Mouse (Mus musculus) heart, adult 2 months (tissue): ENCODE results near the gene Podxl2. TPM values are rescaled to one million over a fixed set of nuclear protein-coding genes. Genes with fewer than 3 reads are reported as not detected.
A peak's percentile ranks its signal among the peaks of the same experiment; 100 is the strongest.

Source experiments
- DNase-seq, 2 experiments: peaks; one replicate each; pipeline ENCODE4 v3.0.0; 2021
- H3K27ac ChIP-seq: fragments of 200-600 bp; 2 replicates; pipeline ENCODE4 v1.8.1; 2022
- H3K27me3 ChIP-seq: fragments of 200-500 bp; 2 replicates; pipeline ENCODE4 v1.6.1; 2012; ENCODE audit warnings: mild to moderate bottlenecking, low read length, inconsistent platforms, mixed read lengths; ENCODE audit not compliant: control insufficient read depth, insufficient read depth
- H3K36me3 ChIP-seq: fragments of 200-500 bp; 2 replicates; pipeline ENCODE4 v1.6.1; 2012; ENCODE audit warnings: low read length, inconsistent platforms; ENCODE audit not compliant: control insufficient read depth, insufficient read depth
- H3K4me1 ChIP-seq: fragments of 200-500 bp; 2 replicates; pipeline ENCODE4 v1.6.1; 2011; ENCODE audit warnings: low read length; ENCODE audit not compliant: control insufficient read depth, insufficient read depth
- H3K4me3 ChIP-seq: fragments of 200-600 bp; 2 replicates; pipeline ENCODE4 v1.8.1; 2022
- H3K79me2 ChIP-seq: fragments of 200-500 bp; replicated peaks from 2 replicates; pipeline ENCODE4 v1.6.1; 2012; ENCODE audit warnings: mild to moderate bottlenecking, inconsistent platforms, low read length, moderate library complexity, mixed read lengths; ENCODE audit not compliant: control insufficient read depth, insufficient read depth
- H3K9ac ChIP-seq: fragments of 200-500 bp; 2 replicates; pipeline ENCODE4 v1.6.1; 2012; ENCODE audit warnings: low read depth, mild to moderate bottlenecking, control low read depth, inconsistent platforms, low read length, mixed read lengths
- CTCF ChIP-seq: fragments of 200-600 bp; IDR thresholded peaks from 2 replicates; pipeline ENCODE4 v1.8.1; 2022; ENCODE audit warnings: antibody characterized with exemption, mild to moderate bottlenecking, moderate library complexity
- EP300 ChIP-seq: fragments of 200-500 bp; IDR thresholded peaks from 2 replicates; pipeline ENCODE4 v1.6.1; 2011; ENCODE audit warnings: low read depth, low read length, control low read depth; ENCODE audit not compliant: insufficient read depth
- POLR2A ChIP-seq: fragments of 200-500 bp; IDR thresholded peaks from 2 replicates; pipeline ENCODE4 v1.6.1; 2011; ENCODE audit warnings: mild to moderate bottlenecking, low read depth, low read length, control low read depth; ENCODE audit not compliant: insufficient read depth
- WGBS: fragments of 180-500 bp; shearing (Covaris S2); methylation state at CpG from one replicate; pipeline ENCODE4 v1.1.7; 2018; 5-methylcytosine and 5-hydroxymethylcytosine counted together
- intact Hi-C: fragments of 180-260 bp; cut with DNase I; formaldehyde crosslinking; loops from one replicate; pipeline ENCODE4 v1.15.1; 2025
- polyA plus RNA-seq: library from polyadenylated mRNA; depleted of rRNA; stranded (reverse); fragments of >200 nt; gene quantifications from 2 replicates; pipeline ENCODE4 v1.2.3, GENCODE M21; 2012
- total RNA-seq, 2 experiments: library from RNA; stranded (reverse); gene quantifications; 2 replicates each; pipeline ENCODE4 v1.2.3; 2021

Podxl2 gene
- total and polyA plus RNA-seq, 3 experiments: 13.1 to 26.2 (median 15.9) TPM

DNA sequence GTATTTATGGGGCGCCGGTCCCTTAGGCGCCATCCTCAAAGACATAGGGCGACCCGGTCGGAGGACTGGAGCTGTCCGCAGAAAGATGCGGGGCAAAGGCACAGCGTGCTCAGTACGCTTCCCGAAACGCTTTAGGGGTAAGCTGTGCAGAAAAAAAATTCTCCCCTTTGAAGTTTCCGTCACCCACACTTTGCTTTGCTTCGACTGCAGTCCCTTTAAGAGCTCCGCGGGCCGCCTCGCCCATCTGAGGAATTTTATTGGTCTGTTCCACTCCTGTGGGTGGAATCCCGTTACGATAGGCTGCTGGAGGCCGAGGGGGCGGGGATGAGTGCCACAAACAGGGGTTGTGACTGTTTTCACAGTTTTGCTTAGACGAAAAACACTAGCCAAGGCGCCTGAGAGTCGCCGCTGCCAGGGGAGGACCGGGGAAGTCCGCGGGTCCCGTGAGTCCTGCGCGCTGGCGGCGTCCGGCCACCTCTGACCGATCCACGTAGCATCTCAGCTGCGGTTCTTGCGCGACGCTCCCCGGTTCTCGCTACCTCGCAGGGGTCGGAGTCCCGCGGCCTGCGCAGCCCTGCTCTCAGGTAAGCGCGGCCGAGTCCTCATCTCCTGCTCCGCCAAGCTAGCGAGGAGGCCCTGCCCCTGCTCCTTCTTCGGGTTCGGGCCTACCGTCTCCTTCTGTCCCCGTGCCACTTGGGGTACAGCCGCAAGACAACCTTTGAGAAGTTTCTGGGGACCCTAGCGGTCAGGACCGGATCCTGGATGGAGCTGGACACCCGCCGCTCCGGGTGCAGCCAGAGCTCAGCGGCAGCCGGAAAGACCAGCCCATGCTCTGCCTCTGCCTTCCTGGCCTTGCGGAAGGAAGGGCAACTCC is 27.3 kb upstream of the Podxl2 start, which contains the start of gene Tpra1:
Tpra1 (plus strand) TSS at position 305 of the 874 bp plus-strand sequence.
- Histone ChIP-seq H3K9ac (peak within 1 kb of the TSS; percentile 85), H3K36me3 (no peaks in the 10 kb centered on the region), H3K4me3 (peak within 1 kb of the TSS; percentile 74), H3K79me2 (no peaks in the 10 kb centered on the region), H3K27ac (peak within 1 kb of the TSS; percentile 97), H3K27me3 (no peaks in the 10 kb centered on the region), H3K4me1 (peaks cover 28% of the 10 kb centered on the region)
- TF ChIP-seq POLR2A (peak; percentile 62), EP300 (no peak), CTCF (peak; percentile 49)
- intact Hi-C loops: loop anchor here (5.0 kb wide), 1 partner anchor 1090 kb away; the partner anchor contains the start of gene Rab43
- WGBS: under 1% methylated on average over 66 of the region's 66 CpGs
- DNase-seq: peak; percentile 91 to 96

GRCm38 (mm10) chr6:88901471-88901870 is 26.6 kb upstream of the Podxl2 start:
- TF ChIP-seq POLR2A (no peak), CTCF (no peak), EP300 (no peak)
- DNase-seq: no peak
- WGBS: 3% methylated on average over 5 of the region's 5 CpGs
- Histone ChIP-seq H3K27ac (peak overlapping the region; percentile 97), H3K9ac (peak overlapping the region; percentile 68), H3K4me1 (peaks cover 26% of the 10 kb centered on the region), H3K79me2 (no peaks in the 10 kb centered on the region), H3K36me3 (no peaks in the 10 kb centered on the region), H3K4me3 (peak overlapping the region; percentile 74), H3K27me3 (no peaks in the 10 kb centered on the region)
- intact Hi-C loops: loop anchor here (5.0 kb wide), 1 partner anchor 1089 kb away; the partner anchor contains the start of gene Rab43

GRCm38 (mm10) chr6:88899628-88900027 is 24.8 kb upstream of the Podxl2 start:
- peaks cover 14% of the 10 kb centered on the region for H3K4me1 ChIP-seq

GRCm38 (mm10) chr6:88899086-88899485 is 24.2 kb upstream of the Podxl2 start:
- peak overlapping the region; percentile 44; the same call in 1 of the 2 replicates for H3K4me3 ChIP-seq
- no peaks in the 10 kb centered on the region for H3K27me3 ChIP-seq
- 56% methylated on average over 4 of the region's 4 CpGs for WGBS
- intact Hi-C loops: no loop called here
- DNase-seq: no peak
- no peaks in the 10 kb centered on the region for H3K36me3 ChIP-seq
- H3K9ac ChIP-seq: no peak overlapping the region
- TF ChIP-seq CTCF (no peak), POLR2A (no peak), EP300 (no peak)
- H3K27ac ChIP-seq: no peak overlapping the region; the same call in 1 of the 2 replicates
- no peaks in the 10 kb centered on the region for H3K79me2 ChIP-seq
- H3K4me1 ChIP-seq: peaks cover 9% of the 10 kb centered on the region

More at GRCm38 (mm10) chr6:88899628-88900027, 24.8 kb upstream of the Podxl2 start:
- intact Hi-C loops: loop anchor here (5.0 kb wide), 1 partner anchor 1087 kb away; the partner anchor contains the start of gene Rab43
- Histone ChIP-seq H3K79me2 (no peaks in the 10 kb centered on the region), H3K27me3 (no peaks in the 10 kb centered on the region), H3K9ac (no peak overlapping the region), H3K36me3 (no peaks in the 10 kb centered on the region), H3K27ac (no peak overlapping the region), H3K4me3 (no peak overlapping the region)
- TF ChIP-seq CTCF (no peak), EP300 (no peak), POLR2A (no peak)
- DNase-seq: no peak
- WGBS: 81% methylated on average over 2 of the region's 2 CpGs

DNA sequence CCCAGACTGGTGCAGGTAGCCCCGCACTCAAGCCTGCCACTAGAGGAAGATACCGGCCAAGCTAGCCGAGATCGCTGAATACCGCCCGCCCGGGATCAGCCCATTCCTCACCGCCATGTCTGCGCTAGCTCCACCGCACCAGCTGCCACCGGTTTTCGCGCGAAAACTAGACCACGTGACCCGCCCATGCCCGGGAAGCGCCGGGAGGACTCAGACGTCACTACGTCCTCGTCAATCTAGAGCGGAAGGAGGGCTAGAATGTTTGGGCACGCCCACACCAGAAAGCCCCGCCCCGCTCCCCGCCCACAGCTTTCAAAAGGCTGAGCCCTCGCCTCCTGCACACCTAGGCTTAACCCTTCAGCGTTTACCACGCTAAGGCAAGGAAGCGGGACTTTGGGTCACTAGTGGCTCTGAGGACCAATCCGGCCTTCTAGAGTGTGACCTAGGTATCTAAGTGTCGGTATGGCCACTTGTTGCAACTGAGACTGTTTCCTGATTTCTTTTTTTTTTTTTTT is 23.7 kb upstream of the Podxl2 start, which contains the start of gene Mcm2:
Mcm2 (minus strand) TSS at position 247 of the 515 bp plus-strand sequence.
- no peaks in the 10 kb centered on the region for H3K36me3 ChIP-seq
- intact Hi-C loops: no loop called here
- TF ChIP-seq CTCF (no peak), POLR2A (peak; percentile 58), EP300 (no peak)
- H3K4me3 ChIP-seq: peak within 1 kb of the TSS; percentile 44
- H3K9ac ChIP-seq: peak within 1 kb of the TSS; percentile 68
- peaks cover 6% of the 10 kb centered on the region for H3K4me1 ChIP-seq
- DNase-seq: peak; percentile 94
- no peaks in the 10 kb centered on the region for H3K79me2 ChIP-seq
- H3K27ac ChIP-seq: peak within 1 kb of the TSS; percentile 49
- WGBS: under 1% methylated on average over 33 of the region's 33 CpGs
- H3K27me3 ChIP-seq: no peaks in the 10 kb centered on the region

DNA sequence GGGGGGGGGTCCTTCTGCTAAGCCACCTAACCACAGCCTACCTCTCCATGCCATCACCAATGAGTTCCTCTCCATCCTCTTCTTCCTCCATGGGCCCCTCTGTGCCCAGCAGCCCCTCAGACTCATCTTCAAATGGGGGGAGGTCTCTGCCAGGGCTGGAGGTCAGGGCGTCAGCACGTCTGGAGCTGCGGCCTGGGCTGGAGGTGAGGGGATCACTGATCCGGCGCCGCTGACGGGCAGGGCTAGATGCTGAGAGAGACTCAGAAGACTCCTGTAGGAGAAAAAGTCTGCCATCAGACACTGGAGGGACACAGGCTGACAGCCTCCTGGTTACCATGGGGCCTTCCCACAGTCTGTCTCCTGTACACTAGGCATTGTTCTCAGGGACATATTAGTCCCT is 22.4 kb upstream of the Podxl2 start:
- H3K4me3 ChIP-seq: no peak overlapping the region
- 83% methylated on average over 7 of the region's 7 CpGs for WGBS

More for the DNA sequence above, 22.4 kb upstream of the Podxl2 start:
- Histone ChIP-seq H3K9ac (no peak overlapping the region), H3K4me1 (peaks cover 2% of the 10 kb centered on the region; the same call in 1 of the 2 replicates), H3K36me3 (no peaks in the 10 kb centered on the region), H3K27ac (no peak overlapping the region), H3K27me3 (no peaks in the 10 kb centered on the region), H3K79me2 (no peaks in the 10 kb centered on the region)
- intact Hi-C loops: no loop called here
- no peak for TF ChIP-seq EP300
- TF ChIP-seq CTCF: no peak
- TF ChIP-seq POLR2A: no peak
- DNase-seq: no peak
